Mouse (Mus musculus) heart, embryonic 10.5 days (tissue): ENCODE data around the gene E2f2. TPM values are rescaled to one million over a fixed set of nuclear protein-coding genes. Genes with fewer than 3 reads are reported as not detected.

Experiments
- DNase-seq: peaks from one replicate; pipeline ENCODE4 v3.0.0-alpha.2; 2017; ENCODE audit warnings: low spot score
- H3K27ac ChIP-seq: fragments of 300-500 bp; sonication (generic); 2 replicates; pipeline ENCODE4 v1.5.1; 2016; ENCODE audit warnings: mild to moderate bottlenecking
- H3K27me3 ChIP-seq: fragments of 300-500 bp; sonication (generic); 2 replicates; pipeline ENCODE4 v1.6.1; 2016; ENCODE audit warnings: mild to moderate bottlenecking; ENCODE audit not compliant: poor library complexity, insufficient read depth, severe bottlenecking
- H3K36me3 ChIP-seq: fragments of 300-500 bp; sonication (generic); 2 replicates; pipeline ENCODE4 v1.6.1; 2016; ENCODE audit warnings: mild to moderate bottlenecking, moderate library complexity
- H3K4me1 ChIP-seq: fragments of 300-500 bp; sonication (generic); 2 replicates; pipeline ENCODE4 v1.6.1; 2016; ENCODE audit warnings: mild to moderate bottlenecking
- H3K4me3 ChIP-seq: fragments of 300-500 bp; sonication (generic); 2 replicates; pipeline ENCODE4 v1.5.1; 2016; ENCODE audit warnings: mild to moderate bottlenecking, moderate library complexity
- H3K9me3 ChIP-seq: fragments of 300-500 bp; sonication (generic); 2 replicates; pipeline ENCODE4 v1.6.1; 2016; ENCODE audit warnings: mild to moderate bottlenecking, moderate library complexity
- WGBS: fragments of 180-500 bp; shearing (Covaris S2); methylation state at CpG from one replicate; pipeline ENCODE4 v1.1.7; 2016; 5-methylcytosine and 5-hydroxymethylcytosine counted together
- polyA plus RNA-seq: library from polyadenylated mRNA; unstranded; fragments of >200 nt; fragmentation: Nextera tagmentation; extraction: Ambion mirVana; gene quantifications from 2 replicates; pipeline ENCODE4 v1.2.1, GENCODE M21; 2016

Gene E2f2
- polyA plus RNA-seq, 1 experiment from 2014 or later: 6.3 TPM

DNA sequence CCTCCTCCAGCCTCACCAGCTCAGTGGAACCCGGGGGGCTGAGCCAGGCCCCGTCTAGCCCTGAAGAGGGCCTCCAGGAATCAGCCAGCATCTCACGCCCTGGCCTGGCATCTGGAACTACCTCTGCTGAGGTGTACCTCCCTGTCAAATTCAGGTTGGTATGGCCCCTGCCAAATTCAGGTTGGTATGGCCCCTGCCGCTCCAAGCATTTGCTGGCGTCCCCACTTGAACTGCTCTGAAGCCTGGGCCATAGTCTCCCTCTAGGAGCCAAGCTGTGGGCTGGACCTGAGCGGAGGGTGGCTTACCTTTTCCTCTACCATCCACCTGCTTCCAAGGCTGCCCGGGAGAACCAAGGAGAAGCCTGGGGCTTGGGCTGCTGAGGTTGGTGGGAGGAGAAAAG lies 70.5 kb downstream of the E2f2 start:
- peaks cover 61% of the 10 kb centered on the region for H3K4me1 ChIP-seq
- DNase-seq: no peak
- H3K36me3 ChIP-seq: 0 out of 2 replicates have a peak, but pooled peaks cover 6% of the 10 kb centered on the region
- 74% methylated on average over 7 of the region's 7 CpGs for WGBS
- no peaks in the 10 kb centered on the region for H3K9me3 ChIP-seq
- H3K4me3 ChIP-seq: no peak overlapping the region; the same call in 1 of the 2 replicates
- no peak overlapping the region for H3K27ac ChIP-seq
- H3K27me3 ChIP-seq: peaks cover 93% of the 10 kb centered on the region

- Histone ChIP-seq H3K9me3 (no peaks in the 10 kb centered on the region), H3K27ac (no peak overlapping the region), H3K4me3 (no peak overlapping the region), H3K27me3 (peaks cover 93% of the 10 kb centered on the region), H3K36me3 (0 out of 2 replicates have a peak, but pooled peaks cover 6% of the 10 kb centered on the region), H3K4me1 (peaks cover 64% of the 10 kb centered on the region)
- no peak for DNase-seq
- WGBS: 56% methylated on average over 7 of the region's 7 CpGs
These were observed 72.0 kb downstream of the E2f2 start for GRCm38 (mm10) chr4:136244208-136244607.

Other genes with a start within 250 kb of the E2f2 start
- gene Hmgcl, start 225.9 kb upstream of the E2f2 start, polyA plus RNA-seq: 67.5 and 77.1 TPM in 2 replicates
- 46.0 and 48.0 TPM in 2 replicates for gene Gale, start 208.7 kb upstream of the E2f2 start, polyA plus RNA-seq
- 105 and 134 TPM in 2 replicates for gene Lypla2, start 199.8 kb upstream of the E2f2 start, polyA plus RNA-seq
- 50.8 and 67.8 TPM in 2 replicates for gene Pithd1, start 185.1 kb upstream of the E2f2 start, polyA plus RNA-seq
- gene Eloa, start 150.6 kb upstream of the E2f2 start, polyA plus RNA-seq: 35.6 and 36.1 TPM in 2 replicates
- 336 and 390 TPM in 2 replicates for gene Rpl11, start 119.0 kb upstream of the E2f2 start, polyA plus RNA-seq
- gene Id3, start 28.9 kb upstream of the E2f2 start, polyA plus RNA-seq: 324 and 492 TPM in 2 replicates
- 3.4 and 3.7 TPM in 2 replicates for gene Asap3, start 34.0 kb downstream of the E2f2 start, polyA plus RNA-seq
- 35.6 and 47.2 TPM in 2 replicates for gene Tcea3, start 75.3 kb downstream of the E2f2 start, polyA plus RNA-seq
- gene Zfp46, start 112.3 kb downstream of the E2f2 start, polyA plus RNA-seq: 14.6 and 18.7 TPM in 2 replicates
- 126 and 148 TPM in 2 replicates for gene Hnrnpr, start 138.5 kb downstream of the E2f2 start, polyA plus RNA-seq